Mouse (Mus musculus) gastrocnemius, postnatal 10 days (tissue): Measurements from ENCODE around the gene A930009A15Rik. TPM values are rescaled to one million over a fixed set of nuclear protein-coding genes. Genes with fewer than 3 reads are reported as not detected.

Experiments used
- DNase-seq: peaks from one replicate; pipeline ENCODE4 v3.0.0; 2021; ENCODE audit warnings: mixed read lengths
- long read RNA-seq, 2 experiments: library from polyadenylated mRNA; stranded (forward); transcript quantifications; one replicate each; pipeline ENCODE4 v2.0.0; 2021
- total RNA-seq, 2 experiments: library from RNA; stranded (reverse); gene quantifications; 2 replicates each; pipeline ENCODE4 v1.2.3; 2021

A930009A15Rik gene
- total RNA-seq = not detected
- long read RNA-seq, experiment 1 = 0 reads
- long read RNA-seq, experiment 2 = 0 reads

- no peak for DNase-seq
These were observed at the start of gene A930009A15Rik for GRCm38 (mm10) chr10:115569712-115570491. A930009A15Rik (plus strand) TSS chr10:115569986.

- DNase-seq = no peak
These were observed 49.3 kb upstream of the A930009A15Rik start for GRCm38 (mm10) chr10:115520200-115521080.

- DNase-seq = no peak
These were observed 48.7 kb upstream of the A930009A15Rik start for GRCm38 (mm10) chr10:115521081-115521451.

GRCm38 (mm10) chr10:115528892-115529291 is 40.9 kb upstream of the A930009A15Rik start:
- DNase-seq = no peak

- no peak for DNase-seq
These were observed 40.0 kb upstream of the A930009A15Rik start for GRCm38 (mm10) chr10:115529768-115530167.

GRCm38 (mm10) chr10:115530746-115531145 is 39.0 kb upstream of the A930009A15Rik start:
- no peak for DNase-seq

- DNase-seq = no peak
These were observed 26.9 kb upstream of the A930009A15Rik start for GRCm38 (mm10) chr10:115542917-115543316.

- no peak for DNase-seq
These were observed 19.5 kb upstream of the A930009A15Rik start for GRCm38 (mm10) chr10:115550253-115550652.

GRCm38 (mm10) chr10:115551069-115551468 is 18.7 kb upstream of the A930009A15Rik start:
- DNase-seq = no peak

GRCm38 (mm10) chr10:115553352-115554113 is 16.3 kb upstream of the A930009A15Rik start:
- DNase-seq = no peak

GRCm38 (mm10) chr10:115555191-115555765 is 14.5 kb upstream of the A930009A15Rik start:
- no peak for DNase-seq

- DNase-seq = no peak
These were observed 13.0 kb upstream of the A930009A15Rik start for GRCm38 (mm10) chr10:115556738-115557242.

GRCm38 (mm10) chr10:115561136-115561880 is 8.5 kb upstream of the A930009A15Rik start:
- no peak for DNase-seq

- no peak for DNase-seq
These were observed 6.7 kb upstream of the A930009A15Rik start for GRCm38 (mm10) chr10:115562911-115563686.

- DNase-seq = no peak
These were observed 5.8 kb upstream of the A930009A15Rik start for GRCm38 (mm10) chr10:115563961-115564360.

- no peak for DNase-seq
These were observed 791 bp downstream of the A930009A15Rik start for GRCm38 (mm10) chr10:115570577-115570976.

GRCm38 (mm10) chr10:115571317-115571716 is 1.5 kb downstream of the A930009A15Rik start:
- DNase-seq = no peak

GRCm38 (mm10) chr10:115571734-115572440 is 2.1 kb downstream of the A930009A15Rik start:
- DNase-seq = no peak

GRCm38 (mm10) chr10:115579076-115579475 is 9.3 kb downstream of the A930009A15Rik start:
- no peak for DNase-seq
